Mouse (Mus musculus): ENCODE measurements at regions not wholly inside any gene's neighbourhood (a gene's known extent, or its start where the extent isn't known, plus 50 kb on each side); places are given as distances from the start of the nearest gene placed in this dataset.

DNA sequence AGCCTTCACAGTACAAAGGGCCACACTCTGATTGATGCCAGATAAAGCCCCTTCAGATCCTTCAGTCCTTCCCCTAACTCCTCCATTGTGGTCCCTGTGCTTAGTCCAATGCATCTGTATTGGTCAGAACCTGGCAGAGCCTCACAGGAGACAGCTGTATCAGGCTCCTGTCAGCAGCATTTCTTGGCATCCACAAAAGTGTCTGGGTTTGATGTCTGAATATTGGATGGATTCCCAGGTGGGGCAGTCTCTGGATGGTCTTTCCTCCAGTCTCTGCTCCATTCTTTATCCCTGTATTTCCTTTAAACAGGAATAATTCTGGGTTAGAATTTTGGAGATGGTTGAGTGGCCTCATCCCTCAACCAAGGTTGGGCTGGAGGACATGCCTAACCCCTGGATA lies 92.5 kb upstream of the Trpc6 start:
- no peak for TF ChIP-seq FLI1 (IDR thresholded peaks at IDR 0.05; ENCODE audit: low read length)
- no peak for TF ChIP-seq GATA1 (IDR thresholded peaks at IDR 0.05; ENCODE audit: borderline replicate concordance, low read length)
